7 mouse cellular contexts compared by ENCODE assay signal in the genomic region with DNA sequence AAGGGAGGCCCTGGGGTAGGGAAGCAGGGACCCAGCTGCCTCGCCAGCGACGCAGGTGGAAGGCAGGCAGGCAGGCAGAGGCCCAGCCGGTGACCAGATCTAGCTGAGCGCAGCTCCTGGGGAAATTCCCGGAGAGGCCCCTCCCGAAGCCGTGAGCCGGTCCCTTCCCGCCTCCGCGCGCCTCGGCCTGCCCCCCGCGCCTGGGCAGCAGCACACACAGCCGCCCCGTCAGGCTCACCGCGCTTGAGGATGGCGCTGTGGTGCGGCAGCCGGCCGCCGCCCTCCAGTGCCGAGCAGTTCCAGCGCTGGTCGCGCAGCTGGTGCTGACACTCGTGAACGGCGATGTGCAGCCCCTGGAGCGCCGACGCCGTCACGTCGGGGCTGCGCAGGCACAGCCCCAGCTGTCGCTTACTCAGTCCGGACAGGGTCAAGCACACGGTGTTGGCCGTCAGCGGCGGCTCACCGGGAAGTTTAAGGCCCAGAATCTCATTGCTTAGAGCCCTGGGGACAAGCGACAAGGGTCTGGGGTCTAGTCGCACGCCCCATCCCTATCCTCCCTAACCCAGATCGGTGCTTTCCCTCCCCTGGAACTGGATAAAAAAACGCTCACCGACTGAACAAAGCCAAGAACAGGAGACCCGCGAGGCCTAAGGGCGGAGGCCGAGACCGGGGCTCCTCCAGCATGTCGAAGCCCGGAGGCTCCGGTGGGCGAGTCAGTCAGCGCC. TPM values are rescaled to one million over a fixed set of nuclear protein-coding genes. Genes with fewer than 3 reads are reported as not detected.
DNase-seq lines count a peak whose midpoint lies in the region; ATAC-seq and TF ChIP-seq lines count a peak whose summit lies in the region.

No protein-coding gene starts in this region.

- no peaks in the 10 kb centered on the region for H3K9me3 ChIP-seq in forebrain, embryonic 14.5 days (replicated peaks; ENCODE audit: control insufficient read depth, low read length)
- no peaks in the 10 kb centered on the region for H3K9me3 ChIP-seq in kidney, postnatal 0 days (replicated peaks; ENCODE audit: low read length)
- no peaks in the 10 kb centered on the region for H3K9me3 ChIP-seq in midbrain, embryonic 11.5 days (ENCODE audit: control insufficient read depth, low read length)

- TF ChIP-seq CTCF in kidney, postnatal 0 days (IDR thresholded peaks at IDR 0.05; ENCODE audit: low read depth) = no peak

- H3K4me2 ChIP-seq in forebrain, embryonic 14.5 days (ENCODE audit: low read length) = peak overlapping the region; percentile 39
- peak overlapping the region; percentile 44 for H3K4me2 ChIP-seq in kidney, postnatal 0 days (ENCODE audit: low read length)
- peak overlapping the region; percentile 33 for H3K4me2 ChIP-seq in midbrain, embryonic 11.5 days

- DNase-seq in urinary bladder, postnatal 14 days (ENCODE audit: low spot score) = peak; percentile 49
- DNase-seq in urinary bladder, adult 2 months (ENCODE audit: low spot score) = no peak
- DNase-seq in forebrain, embryonic 14.5 days (ENCODE audit: low spot score) = peak; percentile 44
- DNase-seq in kidney, postnatal 0 days (ENCODE audit: low spot score) = no peak
- DNase-seq in midbrain, embryonic 11.5 days (ENCODE audit: low spot score, missing footprints) = peak; percentile 90
- no peak for DNase-seq in ovary, adult 18-20 months (ENCODE audit: low spot score)

- H3K36me3 ChIP-seq in forebrain, embryonic 14.5 days (ENCODE audit: control insufficient read depth, insufficient read depth, low read length) = no peaks in the 10 kb centered on the region
- no peaks in the 10 kb centered on the region for H3K36me3 ChIP-seq in kidney, postnatal 0 days (ENCODE audit: insufficient read depth, low read length)
- no peaks in the 10 kb centered on the region for H3K36me3 ChIP-seq in midbrain, embryonic 11.5 days (ENCODE audit: control insufficient read depth, insufficient read depth, low read length)

- peaks cover 100% of the 10 kb centered on the region for H3K27me3 ChIP-seq in forebrain, embryonic 14.5 days (replicated peaks; ENCODE audit: control insufficient read depth, insufficient read depth, low read length)
- peaks cover 75% of the 10 kb centered on the region for H3K27me3 ChIP-seq in kidney, postnatal 0 days (ENCODE audit: insufficient read depth, low read length)
- peaks cover 100% of the 10 kb centered on the region for H3K27me3 ChIP-seq in midbrain, embryonic 11.5 days (ENCODE audit: control insufficient read depth, insufficient read depth, low read length)

- no peak overlapping the region for H3K27ac ChIP-seq in forebrain, embryonic 14.5 days (ENCODE audit: low read depth, low read length)
- H3K27ac ChIP-seq in kidney, postnatal 0 days = no peak overlapping the region
- H3K27ac ChIP-seq in midbrain, embryonic 11.5 days (ENCODE audit: low read depth, low read length) = no peak overlapping the region

- peak; percentile 62; the same call in 1 of the 2 replicates for ATAC-seq in forebrain, embryonic 14.5 days
- peak; percentile 38; the same call in 1 of the 2 replicates for ATAC-seq in kidney, postnatal 0 days (replicated peaks; ENCODE audit: low FRiP score, low read depth)
- peak; percentile 58 for ATAC-seq in midbrain, embryonic 11.5 days (ENCODE audit: low FRiP score)
- ATAC-seq in cerebellum, adult (ENCODE audit: insufficient number of reproducible peaks, low FRiP score, low TSS enrichment) = no peak

- peak overlapping the region; percentile 32; the same call in 1 of the 2 replicates for H3K9ac ChIP-seq in forebrain, embryonic 14.5 days (ENCODE audit: low read length)
- H3K9ac ChIP-seq in kidney, postnatal 0 days (ENCODE audit: low read depth, low read length) = peak overlapping the region; percentile 15; the same call in 1 of the 2 replicates
- H3K9ac ChIP-seq in midbrain, embryonic 11.5 days (ENCODE audit: low read length) = peak overlapping the region; percentile 24; the same call in 1 of the 2 replicates

- no peaks in the 10 kb centered on the region for H3K4me1 ChIP-seq in forebrain, embryonic 14.5 days (ENCODE audit: control insufficient read depth, insufficient read depth, low read length)
- H3K4me1 ChIP-seq in kidney, postnatal 0 days (replicated peaks; ENCODE audit: insufficient read depth, low read length) = peaks cover 17% of the 10 kb centered on the region; the same call in 1 of the 2 replicates
- peaks cover 18% of the 10 kb centered on the region for H3K4me1 ChIP-seq in midbrain, embryonic 11.5 days (ENCODE audit: control insufficient read depth, insufficient read depth, low read length)

- peak overlapping the region; percentile 20 for H3K4me3 ChIP-seq in forebrain, embryonic 14.5 days (ENCODE audit: low read depth, low read length)
- H3K4me3 ChIP-seq in kidney, postnatal 0 days (replicated peaks; ENCODE audit: low read depth, low read length) = peak overlapping the region; percentile 14
- peak overlapping the region; percentile 10 for H3K4me3 ChIP-seq in midbrain, embryonic 11.5 days (ENCODE audit: low read depth, low read length)

- 1% methylated on average over 51 of the region's 62 CpGs for WGBS in forebrain, embryonic 14.5 days
- 1% methylated on average over 59 of the region's 62 CpGs for WGBS in kidney, postnatal 0 days
- WGBS in midbrain, embryonic 11.5 days = under 1% methylated on average over 57 of the region's 62 CpGs

RNA-seq across cellular contexts. Expression of gene Wnt10b, which starts 1.5 kb away (rescaled TPM):
- 4.0 and 6.8 TPM in 2 replicates for polyA plus RNA-seq in urinary bladder, adult 2 months (2012; rRNA removed)
- polyA plus RNA-seq in forebrain, embryonic 14.5 days (2014; fragmentation: Nextera tagmentation; extraction: Ambion mirVana) = not detected in 2 replicates
- polyA plus RNA-seq in kidney, postnatal 0 days (2015; fragmentation: Nextera tagmentation; extraction: Ambion mirVana) = not detected in 2 replicates
- polyA plus RNA-seq in midbrain, embryonic 11.5 days (2014; fragmentation: Nextera tagmentation; extraction: Ambion mirVana) = 0.30 and 0.40 TPM in 2 replicates

RNA-seq across cellular contexts. Expression of gene Wnt1, which starts 13.2 kb away (rescaled TPM):
- polyA plus RNA-seq in urinary bladder, adult 2 months (2012; rRNA removed) = 0.04 and 0.09 TPM in 2 replicates
- polyA plus RNA-seq in forebrain, embryonic 14.5 days (2014; fragmentation: Nextera tagmentation; extraction: Ambion mirVana) = 0.56 TPM in 1 of 2 replicates, not detected in the other
- not detected in 2 replicates for polyA plus RNA-seq in kidney, postnatal 0 days (2015; fragmentation: Nextera tagmentation; extraction: Ambion mirVana)
- 11.6 and 14.0 TPM in 2 replicates for polyA plus RNA-seq in midbrain, embryonic 11.5 days (2014; fragmentation: Nextera tagmentation; extraction: Ambion mirVana)

RNA-seq across cellular contexts. Expression of gene Arf3, which starts 13.4 kb away (rescaled TPM):
- 74.0 and 79.1 TPM in 2 replicates for polyA plus RNA-seq in urinary bladder, adult 2 months (2012; rRNA removed)
- 31.7 and 41.4 TPM in 2 replicates for polyA plus RNA-seq in forebrain, embryonic 14.5 days (2014; fragmentation: Nextera tagmentation; extraction: Ambion mirVana)
- polyA plus RNA-seq in kidney, postnatal 0 days (2015; fragmentation: Nextera tagmentation; extraction: Ambion mirVana) = 39.0 and 39.6 TPM in 2 replicates
- 28.1 and 33.4 TPM in 2 replicates for polyA plus RNA-seq in midbrain, embryonic 11.5 days (2014; fragmentation: Nextera tagmentation; extraction: Ambion mirVana)

RNA-seq across cellular contexts. Expression of gene Ddn, which starts 32.8 kb away (rescaled TPM):
- 0.04 and 0.08 TPM in 2 replicates for polyA plus RNA-seq in urinary bladder, adult 2 months (2012; rRNA removed)
- polyA plus RNA-seq in forebrain, embryonic 14.5 days (2014; fragmentation: Nextera tagmentation; extraction: Ambion mirVana) = 0.33 and 0.57 TPM in 2 replicates
- polyA plus RNA-seq in kidney, postnatal 0 days (2015; fragmentation: Nextera tagmentation; extraction: Ambion mirVana) = 4.4 and 6.1 TPM in 2 replicates
- 0.48 and 0.74 TPM in 2 replicates for polyA plus RNA-seq in midbrain, embryonic 11.5 days (2014; fragmentation: Nextera tagmentation; extraction: Ambion mirVana)

RNA-seq across cellular contexts. Expression of gene Fkbp11, which starts 48.4 kb away (rescaled TPM):
- polyA plus RNA-seq in urinary bladder, adult 2 months (2012; rRNA removed) = 11.7 and 15.9 TPM in 2 replicates
- polyA plus RNA-seq in forebrain, embryonic 14.5 days (2014; fragmentation: Nextera tagmentation; extraction: Ambion mirVana) = 2.6 and 3.8 TPM in 2 replicates
- 34.4 and 34.6 TPM in 2 replicates for polyA plus RNA-seq in kidney, postnatal 0 days (2015; fragmentation: Nextera tagmentation; extraction: Ambion mirVana)
- 10.3 and 10.5 TPM in 2 replicates for polyA plus RNA-seq in midbrain, embryonic 11.5 days (2014; fragmentation: Nextera tagmentation; extraction: Ambion mirVana)

Comparison
In these comparisons a context has a peak if more than half of its experiments do, and no peak if none do; other contexts are left out.
1. DNase-seq: peak in urinary bladder, postnatal 14 days (single experiment), forebrain, embryonic 14.5 days (single experiment) and midbrain, embryonic 11.5 days (single experiment); none in urinary bladder, adult 2 months (single experiment), kidney, postnatal 0 days (single experiment) and ovary, adult 18-20 months (single experiment).
2. Peak in every context shown above with its lines, with median percentiles within 50 percentile points of each other: H3K4me2 ChIP-seq, H3K4me3 ChIP-seq and H3K9ac ChIP-seq.